Mouse (Mus musculus) CH12F3 (cell line): ENCODE measurements around the gene Exoc6.

ENCODE experiments used
- in situ Hi-C: fragments of 300-500 bp; cut with MboI; formaldehyde crosslinking; loops from 2 replicates; pipeline ENCODE4 v1.14.3; 2020; ENCODE audit warnings: low sequenced_read_pairs

The Exoc6 gene

DNA sequence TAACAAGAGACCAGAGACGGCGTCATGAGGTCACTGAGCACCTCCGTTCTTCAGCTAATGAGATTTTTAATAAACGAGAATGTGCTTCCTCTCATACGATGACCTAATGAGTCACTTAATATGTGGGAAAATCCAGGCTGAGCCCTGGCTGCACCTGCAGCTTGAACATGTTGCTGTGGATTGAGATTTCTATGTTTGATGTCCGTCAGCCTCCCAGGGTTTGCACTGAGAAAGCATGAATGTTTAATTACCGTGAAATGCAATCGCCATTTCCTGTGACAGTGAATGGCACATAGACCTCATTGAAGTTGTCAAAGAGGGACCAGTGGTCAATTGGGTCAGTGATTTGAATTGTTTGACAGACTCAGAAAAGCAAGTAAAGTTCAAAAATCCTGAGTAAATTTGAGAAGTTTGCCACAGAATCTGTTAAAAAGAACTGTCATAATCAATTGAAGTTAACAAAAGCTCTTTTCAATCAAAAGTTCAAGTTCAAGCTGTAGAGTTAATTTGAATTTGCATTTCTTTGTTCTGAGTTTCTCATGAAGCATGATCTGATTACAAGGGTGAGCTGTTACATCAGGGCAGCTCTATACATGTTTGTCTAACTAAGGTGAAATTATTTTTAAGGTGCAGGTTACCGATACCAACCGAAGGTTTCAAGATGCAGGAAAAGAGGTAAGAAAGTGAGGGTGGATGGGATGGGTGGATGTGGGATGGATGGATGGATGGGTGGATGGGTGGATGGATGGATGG lies 20.9 kb downstream of the Exoc6 start:
- in situ Hi-C loops = no loop called here

DNA sequence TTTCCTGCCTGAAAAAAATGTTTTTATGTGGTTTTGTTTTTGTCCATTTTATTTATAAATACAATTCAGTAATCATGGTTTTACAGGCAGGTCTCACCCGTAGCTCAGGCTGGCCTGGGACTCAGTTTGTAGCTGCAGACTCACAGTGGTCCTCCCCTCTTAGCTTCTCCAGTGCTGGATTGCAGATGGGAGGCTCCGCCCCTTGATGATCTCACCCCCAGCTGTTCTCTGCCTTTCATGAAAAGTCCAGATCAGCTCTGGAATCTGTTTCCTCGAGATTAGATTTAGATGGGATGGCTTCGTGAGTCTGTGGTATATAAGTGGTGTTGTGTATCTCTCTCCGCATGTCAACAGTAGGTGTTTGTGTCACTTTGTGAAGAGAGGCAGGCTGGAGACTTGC lies 24.6 kb downstream of the Exoc6 start:
- in situ Hi-C loops = no loop called here

DNA sequence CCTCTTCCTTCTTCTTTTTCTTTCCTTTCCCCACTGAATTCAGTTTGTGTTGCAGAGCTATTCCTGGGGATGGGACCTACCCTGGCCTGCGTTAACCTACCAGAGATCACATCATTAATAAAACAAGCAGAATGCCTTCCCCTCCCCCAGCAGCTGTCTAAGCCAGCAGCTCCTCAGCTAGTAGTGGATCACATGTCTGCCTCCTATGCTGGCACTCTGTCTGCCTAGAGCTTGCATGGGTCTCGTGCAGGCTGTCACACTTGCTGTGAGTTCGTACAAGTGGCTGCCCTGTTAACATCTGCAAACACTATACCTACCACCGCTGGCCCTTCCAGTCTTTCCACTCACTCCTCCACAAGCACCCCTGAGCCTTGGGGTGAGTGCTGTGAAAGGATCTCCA lies 29.4 kb downstream of the Exoc6 start:
- in situ Hi-C loops = no loop called here

DNA sequence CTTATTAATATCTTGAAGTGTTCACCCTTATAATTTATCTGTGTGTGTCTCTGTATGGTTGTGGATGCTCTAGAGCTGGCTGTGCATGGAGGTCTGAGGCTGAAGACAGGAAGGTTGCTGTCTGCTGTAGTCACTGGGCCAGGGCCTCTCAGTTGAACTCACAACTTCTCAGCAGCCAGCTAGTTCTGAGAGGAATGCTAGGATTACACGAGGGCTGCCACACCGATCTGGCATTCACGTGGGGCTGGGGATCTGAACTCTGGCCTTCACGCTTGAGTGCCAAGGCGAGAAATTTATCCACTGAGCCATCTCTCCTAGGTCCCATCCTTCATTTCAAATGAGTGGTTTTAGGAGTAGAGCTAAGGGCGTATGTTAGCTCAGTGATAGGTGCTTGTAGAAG lies 30.2 kb downstream of the Exoc6 start:
- in situ Hi-C loops = no loop called here

DNA sequence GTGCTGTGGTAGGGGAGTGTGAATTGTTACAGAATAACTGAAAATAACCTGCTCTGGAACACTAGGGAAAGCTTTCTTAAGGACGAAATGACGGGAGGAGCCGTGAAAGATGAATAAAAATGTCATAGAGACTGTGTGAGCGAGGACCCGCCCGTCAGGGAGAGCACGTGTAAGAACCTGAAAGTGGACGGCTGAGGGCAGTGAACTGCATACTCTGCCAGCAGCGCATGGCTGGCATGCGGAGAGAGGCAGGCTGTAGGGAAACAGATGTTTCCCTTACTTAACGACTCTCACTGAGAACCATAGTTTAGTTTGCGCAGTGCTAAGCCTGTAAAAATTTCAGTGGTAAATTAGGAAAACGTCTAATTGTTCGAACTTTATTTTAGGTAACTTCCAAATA lies 35.0 kb downstream of the Exoc6 start:
- in situ Hi-C loops = no loop called here

DNA sequence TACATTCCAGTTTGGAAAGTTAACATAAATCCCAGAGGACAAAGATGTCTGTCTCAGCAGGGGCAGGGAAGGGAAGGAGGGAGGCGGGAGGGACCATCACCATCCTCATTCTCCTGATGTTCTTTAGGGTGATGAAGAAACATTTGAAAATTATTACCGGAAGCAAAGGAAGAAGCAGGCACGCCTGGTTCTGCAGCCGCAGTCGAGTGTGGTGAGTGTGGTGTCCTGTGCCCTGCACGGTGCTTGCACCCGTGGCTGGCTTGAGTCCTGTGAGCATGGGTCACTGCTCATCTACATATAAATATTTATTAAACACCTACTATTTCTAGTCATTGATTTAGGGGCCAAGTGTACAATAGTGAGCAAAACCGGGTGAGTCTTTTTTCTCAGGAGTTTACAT lies 35.5 kb downstream of the Exoc6 start:
- in situ Hi-C loops = no loop called here

DNA sequence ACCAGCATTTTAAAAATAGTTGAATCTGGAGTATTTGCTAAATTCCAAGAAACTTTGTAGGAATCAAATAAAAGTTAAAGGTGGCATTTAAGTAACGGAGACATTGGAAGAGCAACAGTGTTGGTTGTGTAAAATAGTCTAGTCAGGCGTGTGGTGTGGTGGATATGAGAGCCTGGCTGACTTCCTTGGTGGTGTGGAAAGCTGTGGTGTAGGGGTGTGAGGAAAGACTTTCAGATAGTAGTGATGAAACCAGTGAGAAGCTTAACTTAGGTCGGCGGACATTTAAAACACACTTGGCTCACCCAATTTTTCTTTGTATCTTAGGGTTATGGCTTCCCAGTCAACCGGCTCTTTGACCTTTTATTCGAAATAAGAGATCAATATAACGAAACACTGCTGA lies 40.3 kb downstream of the Exoc6 start:
- in situ Hi-C loops = no loop called here

DNA sequence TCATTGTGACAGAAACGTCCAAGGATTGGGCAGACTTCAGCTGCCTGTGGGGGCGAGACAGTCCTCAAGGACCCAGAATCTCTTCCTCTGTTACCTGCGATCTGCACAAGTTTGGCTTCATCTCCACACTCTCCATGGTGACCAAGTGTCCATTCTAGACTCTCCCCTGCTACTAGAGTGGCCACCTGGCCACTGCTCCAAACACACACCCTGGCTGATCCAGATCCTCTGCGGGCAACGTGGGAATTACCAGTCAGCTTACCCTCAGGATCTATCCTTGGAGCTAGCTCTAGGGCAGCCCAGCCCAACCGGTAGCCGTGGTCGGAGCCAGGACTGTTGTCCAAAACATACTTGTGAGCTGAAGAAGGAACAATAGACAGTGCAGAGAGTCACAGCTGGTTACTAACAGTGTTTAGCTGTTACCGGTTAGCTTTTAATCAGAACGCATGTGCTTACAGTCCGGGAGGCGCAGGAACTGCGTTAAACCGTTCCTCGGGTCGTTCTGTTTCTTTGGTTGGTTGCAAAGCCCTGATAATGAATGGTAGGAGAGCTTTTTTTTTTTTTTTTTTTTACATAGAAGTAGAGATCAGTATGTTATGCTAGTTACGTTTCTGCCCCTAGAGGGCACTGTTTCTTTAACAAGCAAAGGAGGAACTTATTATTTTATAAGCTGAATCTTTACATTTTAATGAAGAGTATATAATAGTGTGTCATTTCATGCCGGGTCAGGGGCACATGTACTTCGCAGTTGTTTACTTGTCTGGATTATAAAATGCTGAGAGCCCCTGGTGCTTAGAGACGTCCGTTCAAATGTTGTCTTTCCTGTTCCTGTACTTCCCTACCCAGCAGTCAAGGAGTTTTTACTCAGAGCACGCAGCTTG lies 52.0 kb downstream of the Exoc6 start:
- in situ Hi-C loops = no loop called here

DNA sequence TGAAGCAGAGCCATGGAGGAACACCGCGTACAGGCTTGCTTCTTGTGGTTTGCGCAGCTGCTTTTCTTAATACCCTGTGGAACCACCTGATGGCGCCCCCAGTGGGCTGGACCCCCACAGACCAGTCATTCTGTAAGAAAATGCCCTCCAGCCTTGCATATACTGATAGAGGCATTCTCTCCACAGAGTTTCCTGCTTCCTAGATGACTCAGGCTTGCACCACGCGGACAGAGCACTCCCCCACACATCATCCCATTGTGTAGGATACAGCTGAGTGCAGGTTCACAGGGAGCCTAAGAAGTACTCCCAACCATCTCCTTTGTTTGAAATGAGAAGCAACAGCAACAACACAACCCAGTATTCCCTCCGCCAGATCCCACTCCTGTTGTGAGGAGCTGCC lies 59.8 kb downstream of the Exoc6 start:
- in situ Hi-C loops = no loop called here

DNA sequence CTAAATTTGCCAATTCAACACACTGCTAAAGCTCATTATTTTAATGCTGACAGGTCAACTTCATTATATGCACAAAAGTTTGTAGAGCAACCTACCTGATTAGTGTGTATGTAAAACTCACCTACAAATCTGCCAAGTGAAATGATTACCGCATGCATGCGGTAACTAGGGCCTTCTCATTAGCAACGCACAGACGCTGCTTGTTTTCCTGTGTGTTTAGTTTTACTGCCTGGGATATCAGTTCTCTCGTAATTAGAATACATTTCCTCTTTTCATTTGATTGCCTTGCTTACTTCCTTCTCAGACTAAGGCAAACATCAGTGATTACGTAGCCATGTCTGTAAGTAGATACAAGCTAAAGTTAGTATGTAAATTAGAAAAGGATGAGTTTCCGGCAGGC lies 62.7 kb downstream of the Exoc6 start:
- in situ Hi-C loops = no loop called here

DNA sequence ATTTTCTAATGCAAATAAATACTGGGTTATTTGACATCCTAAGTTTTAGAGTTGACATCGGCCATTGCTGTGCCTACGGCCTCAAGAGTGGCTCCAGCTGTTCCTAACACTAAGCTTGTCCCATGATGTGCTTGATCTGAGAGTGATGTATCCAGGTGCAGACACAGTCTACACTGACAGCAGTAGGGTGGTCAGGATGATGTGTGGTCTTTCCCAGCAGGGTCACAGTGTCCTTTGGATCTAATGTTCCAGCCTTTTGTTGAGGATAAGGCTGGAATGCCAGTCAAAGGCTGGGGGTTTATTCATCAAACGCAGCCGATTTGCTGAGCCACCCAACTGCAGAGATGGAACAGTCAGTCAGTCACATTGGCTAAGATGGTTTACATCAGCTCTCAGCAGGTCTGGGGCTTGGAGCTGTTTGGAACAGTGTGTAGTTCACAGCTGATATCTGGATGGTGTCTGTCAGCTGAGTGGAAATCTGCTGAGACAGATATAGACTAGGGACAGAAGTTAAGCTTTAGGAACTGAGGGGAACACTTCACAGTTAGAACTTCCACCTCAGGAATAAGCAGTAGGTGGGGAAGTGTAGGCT lies 64.9 kb downstream of the Exoc6 start:
- in situ Hi-C loops = no loop called here

DNA sequence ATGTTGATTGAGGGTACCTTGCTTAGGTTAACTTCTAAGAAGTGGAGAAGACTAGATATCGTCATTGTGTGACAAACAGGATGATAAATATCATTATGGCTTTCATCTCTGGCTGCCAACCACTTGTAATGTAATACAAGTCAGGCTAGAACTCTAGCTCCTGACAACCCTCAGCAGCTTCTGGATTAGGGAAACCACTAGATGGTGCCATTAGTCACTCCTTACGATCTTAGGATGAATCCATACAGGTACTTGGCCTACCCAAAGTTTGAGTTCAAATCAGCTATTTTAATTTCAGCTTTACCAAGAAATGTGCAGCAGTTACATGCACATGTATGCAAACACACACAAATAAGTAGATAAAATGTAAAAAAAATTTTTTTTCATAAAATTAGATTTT lies 97.8 kb downstream of the Exoc6 start:
- in situ Hi-C loops = no loop called here

DNA sequence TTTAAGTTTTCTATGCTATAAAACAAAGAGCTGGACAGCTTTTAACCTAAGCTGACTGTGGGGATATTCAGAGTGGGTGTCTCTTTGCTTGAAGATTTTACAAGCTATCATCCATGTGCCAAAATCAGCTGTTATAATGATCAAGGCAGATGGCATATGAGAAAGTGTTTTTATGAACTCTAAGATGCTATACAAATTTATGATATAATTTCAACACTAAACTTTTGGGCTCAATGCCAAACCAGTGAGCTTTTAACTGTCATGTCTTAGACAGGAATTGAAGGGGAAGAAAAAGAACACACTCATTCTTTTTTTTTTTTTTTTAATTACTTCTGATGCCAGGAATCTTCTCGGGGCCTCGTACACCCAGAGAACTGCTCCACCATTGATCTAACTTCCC lies 100.3 kb downstream of the Exoc6 start:
- in situ Hi-C loops = no loop called here

DNA sequence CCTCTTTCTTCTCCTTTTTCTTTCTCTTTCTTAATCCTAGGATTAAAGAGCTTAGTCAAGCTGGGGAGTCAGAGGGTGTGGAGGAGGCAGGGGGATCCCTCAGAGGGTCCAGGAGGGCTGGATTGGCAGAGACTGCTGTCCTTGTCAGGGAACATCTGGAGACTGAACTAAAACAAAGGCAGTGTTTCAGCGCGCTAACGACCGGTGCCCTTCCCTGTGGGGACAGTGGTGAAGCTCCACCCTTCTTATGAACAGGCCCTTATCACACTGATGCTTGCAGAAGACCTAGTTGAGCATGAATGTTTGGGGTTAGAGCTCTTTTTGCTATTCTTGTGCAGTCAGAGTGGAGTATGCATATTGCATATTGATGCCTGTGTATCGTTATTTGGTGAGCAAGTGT lies 103.8 kb downstream of the Exoc6 start:
- in situ Hi-C loops = no loop called here

DNA sequence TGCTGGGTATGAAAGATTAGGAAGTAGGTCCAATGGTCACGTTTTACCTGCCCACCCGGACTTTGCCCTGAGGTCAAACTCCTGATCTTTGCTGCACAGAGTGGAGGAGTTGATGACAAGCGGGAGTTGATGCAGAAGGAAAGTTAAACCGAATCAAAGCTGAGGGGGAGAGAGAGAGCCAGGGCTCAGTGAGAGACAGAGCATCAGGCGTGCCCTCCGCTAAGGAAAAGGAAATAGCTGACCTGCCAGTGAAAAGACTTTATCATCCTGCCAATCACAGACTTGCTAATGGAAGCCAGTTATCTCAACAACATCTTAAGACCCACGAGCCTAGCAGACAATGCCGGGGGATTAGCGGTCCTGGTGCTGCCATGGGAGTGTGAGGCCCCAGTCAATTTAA lies 106.2 kb downstream of the Exoc6 start:
- in situ Hi-C loops = no loop called here

DNA sequence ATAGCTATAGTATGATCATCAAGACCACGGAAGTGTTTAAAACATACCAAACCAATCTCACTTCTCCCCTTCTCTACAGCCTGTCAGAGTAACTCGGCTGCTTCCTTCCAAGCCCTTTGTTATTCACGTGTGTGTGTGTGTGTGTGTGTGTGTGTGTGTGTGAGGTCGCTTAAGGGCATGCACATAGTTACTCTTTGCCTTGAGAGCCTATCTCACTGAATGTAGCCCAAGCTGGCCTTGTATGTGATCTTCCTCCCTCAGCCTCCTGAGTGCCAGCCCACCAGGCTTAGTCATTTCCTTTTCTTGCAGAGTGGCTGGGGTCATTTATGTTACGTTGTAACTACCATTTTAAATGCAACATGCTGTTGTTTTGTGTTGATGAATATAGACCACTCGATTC lies 115.0 kb downstream of the Exoc6 start:
- in situ Hi-C loops = no loop called here

DNA sequence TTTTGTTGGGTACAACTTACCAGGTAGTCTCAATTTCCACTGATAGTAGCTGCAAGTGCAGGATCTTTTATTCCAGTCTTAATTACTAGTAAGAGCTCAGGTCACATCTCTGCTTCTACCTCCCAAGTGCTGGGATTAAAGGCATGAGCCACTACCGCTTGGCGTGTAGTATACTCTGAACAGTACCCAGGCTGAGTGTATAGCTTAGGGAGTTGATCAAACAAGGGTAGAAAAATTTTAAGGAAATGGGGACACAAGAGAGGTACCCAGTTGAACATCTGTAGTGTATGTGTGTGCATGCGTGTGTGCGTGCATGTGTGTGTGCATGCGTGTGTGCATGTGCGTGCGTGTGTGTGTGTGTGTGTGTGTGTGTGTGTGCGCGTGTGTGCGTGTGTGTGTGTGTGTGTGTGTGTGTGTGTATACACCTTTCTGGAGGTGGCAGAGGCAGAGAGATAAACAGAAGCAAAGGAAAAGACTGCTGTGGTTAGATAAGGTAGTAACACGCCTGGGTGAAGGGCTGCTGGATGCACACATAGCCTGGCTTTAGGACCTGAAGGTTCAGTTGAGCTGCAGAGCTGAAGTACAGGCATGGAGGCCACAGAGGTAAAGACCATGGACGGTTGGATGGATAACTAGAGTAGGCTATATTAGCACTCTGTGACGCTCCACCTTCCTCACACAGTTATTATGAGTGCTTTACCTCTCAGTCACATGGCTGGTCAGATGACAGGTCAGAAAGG lies 117.8 kb downstream of the Exoc6 start:
- in situ Hi-C loops = no loop called here

DNA sequence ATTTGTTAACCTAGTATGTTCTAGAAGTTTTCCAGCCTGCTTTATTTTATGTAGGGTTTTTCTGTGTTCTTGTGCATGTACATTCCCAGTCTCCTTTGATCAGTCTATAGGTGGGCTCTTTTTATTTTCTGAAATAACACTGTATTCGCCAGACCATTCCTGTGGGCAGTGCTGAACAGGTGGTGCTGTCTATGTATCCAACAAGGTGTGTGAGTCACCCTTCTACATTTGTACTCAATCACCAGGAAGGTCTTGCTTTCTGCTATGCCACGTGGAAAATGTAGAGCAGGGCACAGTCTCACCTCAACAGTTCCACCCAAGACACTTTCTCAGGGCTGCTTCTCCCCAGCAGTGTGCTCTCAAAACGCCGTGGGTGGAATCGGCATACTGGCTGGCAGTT lies 118.4 kb downstream of the Exoc6 start:
- in situ Hi-C loops = no loop called here

DNA sequence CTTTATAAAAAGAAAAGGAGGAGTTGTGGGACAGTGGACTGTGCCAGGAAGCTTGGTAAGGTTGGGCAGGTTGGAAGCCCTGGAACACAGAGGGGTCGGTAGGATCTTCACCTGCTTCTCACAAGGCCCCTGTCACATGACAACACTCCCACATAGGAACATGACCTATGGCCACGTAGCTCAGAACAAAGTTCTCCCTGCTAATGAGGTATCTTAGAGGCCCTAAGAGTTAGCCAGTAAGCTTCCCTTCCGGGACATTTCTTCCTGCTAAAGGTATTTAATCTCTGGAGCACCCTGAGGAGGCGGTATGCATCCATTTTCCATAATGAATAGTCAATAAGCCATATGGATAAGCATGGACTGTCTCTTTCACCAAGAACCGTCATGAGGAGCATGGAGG lies 119.3 kb downstream of the Exoc6 start:
- in situ Hi-C loops = no loop called here

DNA sequence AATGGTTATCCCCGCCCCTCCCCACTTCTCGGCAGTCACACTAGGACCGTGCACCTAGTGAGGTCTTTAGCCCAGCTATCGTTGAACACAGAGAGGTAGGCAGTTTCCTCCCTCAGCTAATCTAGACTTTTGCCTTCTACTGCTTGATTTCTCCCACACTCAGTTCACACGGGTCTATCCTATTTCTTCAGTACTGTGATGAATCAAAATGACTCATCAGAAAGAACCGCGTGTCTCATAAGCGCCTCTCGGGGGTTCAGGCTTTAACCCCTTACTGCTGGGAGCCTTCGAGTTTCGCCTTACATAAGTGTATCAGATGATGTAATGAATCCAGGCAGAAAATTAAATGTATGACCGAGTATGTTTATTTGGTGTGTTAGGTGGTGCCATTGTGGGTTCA lies 123.2 kb downstream of the Exoc6 start:
- in situ Hi-C loops = no loop called here

DNA sequence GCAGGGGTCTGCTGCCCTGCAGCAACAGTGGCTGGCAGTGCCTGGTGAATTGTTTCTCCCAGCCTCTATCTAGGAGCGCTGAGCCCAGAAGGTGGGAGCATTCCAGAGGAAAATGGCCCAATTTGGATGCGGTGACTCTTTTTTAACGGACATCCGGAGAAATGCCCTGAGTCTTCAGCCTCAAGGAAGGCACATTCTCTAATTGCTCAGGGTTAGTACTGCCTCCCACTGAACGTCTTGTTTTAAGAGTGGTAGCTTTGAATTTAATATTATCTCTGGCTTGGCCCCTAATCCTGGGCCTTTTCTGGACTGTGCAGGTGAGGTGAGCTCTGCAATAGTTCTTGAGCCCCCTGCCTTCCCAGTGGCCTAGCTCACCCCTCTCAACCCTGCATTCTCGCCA lies 135.1 kb downstream of the Exoc6 start, which contains the start of gene Cyp26c1:
TSS of gene Cyp26c1 (plus strand) at position 301 of the 400 bp plus-strand sequence.
- in situ Hi-C loops = no loop called here
